Mouse (Mus musculus) midbrain, embryonic 13.5 days (tissue): ENCODE measurements around the gene Mymx. TPM values are rescaled to one million over a fixed set of nuclear protein-coding genes. Genes with fewer than 3 reads are reported as not detected.
A peak's percentile ranks its signal among the peaks of the same experiment; 100 is the strongest.

ENCODE experiments used
- ATAC-seq: fragments of 200-750 bp; cut with Nextera tagmentation; 2 replicates; pipeline ENCODE4 v1.8.0; 2017; ENCODE audit warnings: mild to moderate bottlenecking, moderate TSS enrichment, moderate library complexity
- H3K27ac ChIP-seq: fragments of 300-500 bp; sonication (generic); 2 replicates; pipeline ENCODE4 v1.5.1; 2015; ENCODE audit warnings: inconsistent platforms, mild to moderate bottlenecking, moderate library complexity
- H3K27me3 ChIP-seq: fragments of 300-500 bp; sonication (generic); 2 replicates; pipeline ENCODE4 v1.6.1; 2015; ENCODE audit warnings: mild to moderate bottlenecking, inconsistent platforms
- H3K36me3 ChIP-seq: fragments of 300-500 bp; sonication (generic); 2 replicates; pipeline ENCODE4 v1.6.1; 2015; ENCODE audit warnings: mild to moderate bottlenecking, inconsistent platforms
- H3K4me1 ChIP-seq: fragments of 300-500 bp; sonication (generic); replicated peaks from 2 replicates; pipeline ENCODE4 v1.6.1; 2015; ENCODE audit warnings: inconsistent platforms
- H3K4me2 ChIP-seq: fragments of 300-500 bp; sonication (generic); replicated peaks from 2 replicates; pipeline ENCODE4 v1.6.1; 2015; ENCODE audit warnings: moderate library complexity, mild to moderate bottlenecking, inconsistent platforms
- H3K4me3 ChIP-seq: fragments of 300-500 bp; sonication (generic); replicated peaks from 2 replicates; pipeline ENCODE4 v1.5.1; 2015; ENCODE audit warnings: mild to moderate bottlenecking, inconsistent platforms
- H3K9ac ChIP-seq: fragments of 300-500 bp; sonication (generic); replicated peaks from 2 replicates; pipeline ENCODE4 v1.6.1; 2015; ENCODE audit warnings: mild to moderate bottlenecking, inconsistent platforms
- H3K9me3 ChIP-seq: fragments of 300-500 bp; sonication (generic); 2 replicates; pipeline ENCODE4 v1.6.1; 2016; ENCODE audit warnings: mild to moderate bottlenecking, inconsistent platforms
- WGBS: fragments of 180-500 bp; shearing (Covaris S2); methylation state at CpG from one replicate; pipeline ENCODE4 v1.1.7; 2015; 5-methylcytosine and 5-hydroxymethylcytosine counted together
- polyA plus RNA-seq: library from polyadenylated mRNA; unstranded; fragments of >200 nt; fragmentation: Nextera tagmentation; extraction: Ambion mirVana; gene quantifications from 2 replicates; pipeline ENCODE4 v1.2.1, GENCODE M21; 2015

Mymx gene
- polyA plus RNA-seq, 1 experiment from 2014 or later: not detected

DNA sequence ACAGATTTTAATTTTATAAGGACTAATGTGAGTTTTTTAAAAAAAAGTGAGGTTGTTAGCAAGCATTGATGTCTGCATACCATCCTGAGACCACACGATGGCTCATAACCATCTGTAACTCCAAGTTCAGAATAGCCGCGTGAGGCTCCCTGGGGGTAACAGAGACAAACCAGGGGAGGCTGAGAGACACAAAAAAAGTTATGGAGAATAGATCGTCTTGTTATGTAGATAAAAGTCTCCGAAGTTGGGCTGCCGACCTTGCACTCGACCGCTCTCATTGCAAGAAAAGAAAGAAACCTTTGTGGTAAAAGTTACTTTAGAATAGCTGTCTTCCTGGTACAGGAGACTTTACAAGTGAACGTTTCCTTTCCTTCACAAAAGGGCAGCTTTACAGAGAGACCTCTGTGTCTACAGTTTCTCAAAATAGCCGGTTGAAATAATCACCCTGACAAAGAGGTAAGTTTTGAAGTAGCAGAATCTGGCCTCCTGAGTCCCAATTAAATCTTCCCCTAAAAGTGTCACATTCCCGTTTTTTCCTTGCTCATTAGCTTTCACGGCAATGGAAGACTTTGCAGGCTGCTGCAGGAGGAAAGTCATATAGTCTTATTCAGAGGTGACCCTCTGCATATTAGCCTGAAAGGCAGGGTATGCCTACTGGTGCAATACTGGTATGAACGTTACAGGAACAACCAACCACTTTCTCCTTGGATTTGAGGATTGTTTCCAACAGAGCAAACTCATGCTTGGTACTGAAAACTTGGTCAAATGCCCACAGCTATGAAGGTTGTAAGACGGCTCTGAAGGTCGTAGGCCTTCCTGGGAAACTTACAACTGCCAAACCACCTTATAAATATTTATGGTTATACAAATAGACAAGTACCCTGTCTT, 5.3 kb upstream of the Mymx start:
- no peak for ATAC-seq
- Histone ChIP-seq H3K27ac (no peak overlapping the region), H3K4me2 (no peak overlapping the region), H3K4me1 (peaks cover 7% of the 10 kb centered on the region), H3K27me3 (peaks cover under 1% of the 10 kb centered on the region; the same call in 1 of the 2 replicates), H3K4me3 (no peak overlapping the region), H3K9me3 (no peaks in the 10 kb centered on the region), H3K36me3 (no peaks in the 10 kb centered on the region), H3K9ac (no peak overlapping the region)
- WGBS: 85% methylated on average over 15 of the region's 15 CpGs

DNA sequence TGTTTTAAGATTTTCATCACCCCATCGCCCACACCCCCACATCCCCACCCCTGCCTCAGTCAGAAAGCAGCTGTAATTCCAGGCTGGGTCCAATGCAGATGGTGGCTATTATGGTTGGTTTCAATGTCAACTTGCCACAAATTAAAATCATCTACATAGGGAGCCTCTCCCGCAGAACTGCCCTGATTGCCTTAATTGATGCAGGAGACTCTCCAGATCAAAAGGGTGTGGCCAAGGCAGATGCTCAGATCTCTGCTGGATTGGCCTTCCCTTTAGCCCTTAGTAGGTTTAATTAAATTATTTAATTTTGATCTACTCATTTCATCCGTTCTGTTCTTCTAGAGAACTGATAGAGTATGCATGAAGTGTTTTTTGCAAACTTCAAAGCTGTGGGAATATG, 1.1 kb upstream of the Mymx start:
- H3K27me3 ChIP-seq: peaks cover 35% of the 10 kb centered on the region
- H3K9ac ChIP-seq: no peak overlapping the region
- H3K4me1 ChIP-seq: peaks cover 22% of the 10 kb centered on the region
- no peak overlapping the region for H3K4me2 ChIP-seq
- H3K4me3 ChIP-seq: no peak overlapping the region
- no peak overlapping the region for H3K27ac ChIP-seq
- 71% methylated on average over 3 of the region's 3 CpGs for WGBS
- no peaks in the 10 kb centered on the region for H3K9me3 ChIP-seq
- H3K36me3 ChIP-seq: no peaks in the 10 kb centered on the region
- ATAC-seq: no peak

- no peak for ATAC-seq
- 0 out of 2 replicates have a peak overlapping the region, but pooled peaks have one; percentile 1 for H3K4me2 ChIP-seq
- H3K27ac ChIP-seq: no peak overlapping the region
- H3K9me3 ChIP-seq: no peaks in the 10 kb centered on the region
- H3K9ac ChIP-seq: no peak overlapping the region; the same call in 1 of the 2 replicates
- WGBS: 12% methylated on average over 22 of the region's 22 CpGs
- H3K4me3 ChIP-seq: no peak overlapping the region; the same call in 1 of the 2 replicates
- peaks cover 31% of the 10 kb centered on the region for H3K4me1 ChIP-seq
- peaks cover 35% of the 10 kb centered on the region for H3K27me3 ChIP-seq
- no peaks in the 10 kb centered on the region for H3K36me3 ChIP-seq
Measured at GRCm38 (mm10) chr17:45601325-45601724, 577 bp downstream of the Mymx start.

- no peak overlapping the region for H3K9ac ChIP-seq
- H3K9me3 ChIP-seq: no peaks in the 10 kb centered on the region
- ATAC-seq: no peak
- H3K27ac ChIP-seq: no peak overlapping the region
- peaks cover 42% of the 10 kb centered on the region for H3K4me1 ChIP-seq
- no peaks in the 10 kb centered on the region for H3K36me3 ChIP-seq
- no peak overlapping the region for H3K4me2 ChIP-seq
- H3K4me3 ChIP-seq: no peak overlapping the region
- peaks cover 39% of the 10 kb centered on the region for H3K27me3 ChIP-seq
- WGBS: 57% methylated on average over 8 of the region's 8 CpGs
Measured at GRCm38 (mm10) chr17:45600267-45600666, 1.6 kb downstream of the Mymx start.

DNA sequence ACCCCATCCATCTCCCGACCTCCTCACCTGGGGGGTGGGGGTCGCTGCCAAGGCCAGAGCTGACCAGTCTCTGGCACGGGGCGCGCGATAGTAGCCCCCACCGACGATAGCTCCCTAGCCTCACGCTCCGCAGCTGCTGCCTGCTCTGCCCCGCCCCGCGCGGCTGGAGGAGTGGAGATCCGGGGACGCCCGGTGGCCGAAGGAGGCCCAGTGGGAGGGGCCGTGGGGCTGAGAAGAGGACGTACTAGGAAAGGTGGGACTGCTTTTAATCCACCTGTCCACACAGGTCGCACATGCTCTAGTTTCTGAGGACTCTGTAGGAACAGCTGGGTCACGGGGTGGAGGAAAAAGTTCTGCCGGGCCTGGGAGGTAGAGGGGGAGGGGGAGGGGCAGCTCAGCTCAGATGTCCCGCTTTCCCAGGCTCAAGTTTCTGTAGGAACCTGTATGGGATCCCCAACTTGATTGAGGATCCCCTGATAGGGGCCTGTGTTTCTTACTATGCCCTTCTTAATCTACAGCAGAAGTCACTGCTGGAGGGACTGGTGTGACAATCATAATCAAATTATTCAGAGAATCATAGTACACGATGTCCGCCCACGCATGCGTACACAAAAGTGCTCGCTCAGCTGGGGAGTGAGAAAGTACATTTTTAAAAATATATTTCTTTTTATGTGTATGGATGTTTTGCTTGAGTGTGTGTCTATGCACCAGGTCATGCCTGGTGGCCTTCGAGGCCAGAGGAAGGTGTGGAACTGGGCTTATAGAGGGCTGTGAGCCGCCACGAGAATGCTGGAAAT, 2.3 kb downstream of the Mymx start, which contains the start of gene Slc29a1:
Gene Slc29a1 (minus strand): TSS at position 161 of the 797 bp plus-strand sequence.
- peak within 1 kb of the TSS; percentile 60 for H3K4me2 ChIP-seq
- peak within 1 kb of the TSS; percentile 60 for H3K9ac ChIP-seq
- peaks cover 48% of the 10 kb centered on the region for H3K4me1 ChIP-seq
- no peak within 1 kb of the TSS for H3K27ac ChIP-seq
- ATAC-seq: no peak
- H3K4me3 ChIP-seq: peak within 1 kb of the TSS; percentile 31
- peaks cover 45% of the 10 kb centered on the region for H3K27me3 ChIP-seq
- WGBS: 16% methylated on average over 32 of the region's 32 CpGs
- H3K36me3 ChIP-seq: no peaks in the 10 kb centered on the region
- no peaks in the 10 kb centered on the region for H3K9me3 ChIP-seq

GRCm38 (mm10) chr17:45598891-45599290, 3.0 kb downstream of the Mymx start:
- peak overlapping the region; percentile 60 for H3K4me2 ChIP-seq
- no peaks in the 10 kb centered on the region for H3K36me3 ChIP-seq
- ATAC-seq: no peak
- 49% methylated on average over 3 of the region's 3 CpGs for WGBS
- no peak overlapping the region for H3K9ac ChIP-seq
- H3K4me3 ChIP-seq: no peak overlapping the region
- no peaks in the 10 kb centered on the region for H3K9me3 ChIP-seq
- peaks cover 53% of the 10 kb centered on the region for H3K27me3 ChIP-seq
- H3K27ac ChIP-seq: no peak overlapping the region
- H3K4me1 ChIP-seq: peaks cover 54% of the 10 kb centered on the region

DNA sequence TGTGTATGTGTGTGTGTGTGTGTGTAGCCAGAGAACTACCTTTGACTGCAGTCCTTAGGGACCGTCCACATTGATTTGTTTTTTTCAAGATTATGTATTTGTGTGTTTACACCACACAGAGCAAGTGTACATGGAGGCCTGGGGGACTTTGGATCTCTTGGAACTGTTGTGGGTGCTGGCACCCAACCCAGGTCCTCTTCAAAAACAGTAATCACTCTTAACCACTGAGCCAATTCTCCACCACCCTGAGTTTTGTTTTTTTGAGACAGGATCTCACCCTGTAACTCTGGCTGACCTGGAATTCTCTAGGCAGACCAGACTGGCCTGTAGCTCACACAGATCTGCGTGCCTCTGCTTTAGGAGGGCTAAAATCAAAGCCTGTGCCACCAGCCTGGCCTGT, 3.5 kb downstream of the Mymx start:
- H3K4me2 ChIP-seq: no peak overlapping the region
- no peak overlapping the region for H3K4me3 ChIP-seq
- H3K9me3 ChIP-seq: no peaks in the 10 kb centered on the region
- H3K4me1 ChIP-seq: peaks cover 56% of the 10 kb centered on the region
- H3K27ac ChIP-seq: no peak overlapping the region
- H3K27me3 ChIP-seq: peaks cover 58% of the 10 kb centered on the region
- 91% methylated on average over 2 of the region's 2 CpGs for WGBS
- H3K9ac ChIP-seq: no peak overlapping the region
- no peak for ATAC-seq
- H3K36me3 ChIP-seq: no peaks in the 10 kb centered on the region

DNA sequence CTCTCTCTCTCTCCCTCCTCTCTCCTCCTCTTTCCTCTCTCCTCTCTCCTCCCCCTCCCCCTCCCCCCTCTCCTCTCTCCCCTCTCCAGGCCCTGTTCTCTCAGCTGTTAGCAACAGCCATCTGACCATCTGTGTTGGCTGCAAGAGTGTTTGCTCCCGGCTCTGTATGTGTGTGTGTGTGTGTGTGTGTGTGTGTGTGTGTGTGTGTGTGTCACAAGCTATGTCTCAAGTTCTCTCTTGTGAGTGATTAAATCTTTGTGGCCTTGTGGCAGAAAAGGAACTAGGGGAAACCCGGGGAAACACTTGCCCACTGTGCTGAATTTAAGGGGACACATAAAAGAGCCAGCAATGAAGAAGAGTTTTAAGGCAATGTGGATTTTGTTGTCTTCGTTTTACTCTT, 4.1 kb downstream of the Mymx start:
- Histone ChIP-seq H3K27ac (no peak overlapping the region), H3K4me2 (no peak overlapping the region), H3K27me3 (peaks cover 64% of the 10 kb centered on the region), H3K4me1 (peaks cover 62% of the 10 kb centered on the region), H3K36me3 (no peaks in the 10 kb centered on the region), H3K4me3 (no peak overlapping the region), H3K9me3 (no peaks in the 10 kb centered on the region), H3K9ac (no peak overlapping the region)
- no peak for ATAC-seq
- 40% methylated on average over 3 of the region's 3 CpGs for WGBS

DNA sequence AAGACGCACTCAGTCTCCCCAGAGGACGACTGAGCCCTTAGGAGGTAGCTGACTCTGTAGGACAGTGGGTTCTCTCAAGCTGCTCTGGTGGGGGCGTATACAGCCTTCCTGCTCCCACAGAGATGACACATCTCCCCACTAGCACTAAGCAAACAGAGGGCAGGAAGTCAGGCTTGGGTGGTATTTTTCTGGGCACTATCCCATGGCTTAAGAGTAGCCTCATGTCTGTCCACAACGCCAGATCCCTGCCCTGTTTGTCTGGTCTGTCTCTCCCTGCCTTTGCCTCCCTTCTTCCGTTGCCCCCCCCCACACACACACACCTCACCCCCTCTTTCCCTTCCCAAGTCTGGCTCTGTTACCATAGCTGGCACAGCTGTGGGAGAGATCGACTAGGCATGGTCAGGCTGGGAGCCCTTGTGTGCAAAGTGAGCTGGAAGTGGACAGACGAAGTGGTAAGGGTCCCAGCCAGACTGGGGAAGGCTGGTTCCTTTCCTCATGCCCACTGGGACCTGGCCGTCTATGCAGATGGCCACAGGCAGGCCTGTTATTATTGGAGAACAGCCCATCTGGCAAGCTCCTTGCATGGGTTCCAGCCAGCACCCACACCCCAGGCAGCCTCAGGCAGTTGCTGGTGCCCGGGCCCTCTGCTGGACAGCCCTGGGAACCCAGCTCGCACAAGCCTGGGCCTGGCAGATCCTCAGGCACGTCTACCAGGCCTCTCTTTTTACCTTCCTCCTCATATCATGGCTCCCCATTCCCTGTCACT, 5.1 kb downstream of the Mymx start:
- Histone ChIP-seq H3K27me3 (peaks cover 64% of the 10 kb centered on the region), H3K4me3 (no peak overlapping the region), H3K9ac (no peak overlapping the region), H3K4me2 (no peak overlapping the region), H3K9me3 (no peaks in the 10 kb centered on the region), H3K36me3 (no peaks in the 10 kb centered on the region), H3K27ac (peak overlapping the region; percentile 51), H3K4me1 (peaks cover 68% of the 10 kb centered on the region)
- WGBS: 24% methylated on average over 11 of the region's 11 CpGs
- ATAC-seq: peak; percentile 35

DNA sequence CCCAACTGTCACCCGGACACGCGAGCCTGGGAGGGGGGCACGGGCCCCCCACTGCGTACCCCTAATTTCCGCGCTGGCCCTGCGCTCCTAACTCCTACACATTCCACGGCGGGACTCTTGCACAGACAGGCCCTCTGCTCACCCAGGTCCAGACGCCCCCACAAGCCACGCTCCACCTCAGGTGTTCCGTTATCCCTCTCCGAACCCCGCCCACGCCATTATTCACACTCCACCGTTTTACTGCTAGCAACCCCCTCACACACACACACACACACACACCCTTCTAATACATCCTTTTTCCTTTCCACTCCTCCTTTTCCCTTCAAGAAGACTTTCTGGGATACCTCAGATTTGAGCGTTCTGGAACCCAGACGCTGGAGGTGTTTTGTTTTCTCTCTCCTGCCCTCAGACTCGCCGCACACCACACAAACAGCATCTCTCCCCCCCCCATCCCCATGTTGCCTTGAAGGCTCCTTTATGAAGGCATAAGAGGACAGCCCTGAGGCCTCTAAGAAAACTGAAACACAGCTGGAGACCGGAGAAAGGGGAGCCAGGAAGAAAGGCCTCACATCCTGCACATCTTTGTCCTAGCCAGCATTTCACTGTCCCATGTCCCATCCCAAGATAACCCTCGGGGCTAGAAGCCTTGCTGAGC, 6.0 kb downstream of the Mymx start:
- Histone ChIP-seq H3K4me1 (peaks cover 61% of the 10 kb centered on the region), H3K27ac (peak overlapping the region; percentile 19; the same call in 1 of the 2 replicates), H3K36me3 (no peaks in the 10 kb centered on the region), H3K9ac (peak overlapping the region; percentile 60), H3K27me3 (peaks cover 54% of the 10 kb centered on the region), H3K9me3 (no peaks in the 10 kb centered on the region), H3K4me3 (peak overlapping the region; percentile 44), H3K4me2 (peak overlapping the region; percentile 78)
- WGBS: 4% methylated on average over 23 of the region's 23 CpGs
- peak; percentile 28 for ATAC-seq
